Comparison of ENCODE assay signal across 8 mouse cellular contexts in genomic region chr11:116586801-116587631, GRCm38 (mm10). TPM values are rescaled to one million over a fixed set of nuclear protein-coding genes. Genes with fewer than 3 reads are reported as not detected.
DNase-seq lines count a peak whose midpoint lies in the region; ATAC-seq and TF ChIP-seq lines count a peak whose summit lies in the region.

No protein-coding gene starts in this region.

- TF ChIP-seq CTCF in thymus, adult 2 months (IDR thresholded peaks at IDR 0.05; ENCODE audit: borderline replicate concordance, control insufficient read depth, extremely low read depth, insufficient read depth, low read length, poor library complexity), result peak; percentile 99

- no peaks in the 10 kb centered on the region for H3K27me3 ChIP-seq in thymus, adult 2 months (ENCODE audit: control insufficient read depth, insufficient read depth, low read length)
- peaks cover 5% of the 10 kb centered on the region; the same call in 1 of the 2 replicates for H3K27me3 ChIP-seq in intestine, embryonic 16.5 days (replicated peaks; ENCODE audit: control insufficient read depth, insufficient read depth, low read length)
- H3K27me3 ChIP-seq in midbrain, embryonic 10.5 days (ENCODE audit: low read depth, poor library complexity, severe bottlenecking), result peaks cover 24% of the 10 kb centered on the region

- no peak overlapping the region for H3K27ac ChIP-seq in thymus, adult 2 months (ENCODE audit: control insufficient read depth, insufficient read depth, low read length)
- H3K27ac ChIP-seq in intestine, embryonic 16.5 days (ENCODE audit: low read length), result no peak overlapping the region
- H3K27ac ChIP-seq in midbrain, embryonic 10.5 days (replicated peaks), result no peak overlapping the region

- intact Hi-C loops in left cerebral cortex, postnatal 4 days (cut with DNase I), result no loop called here

- H3K4me1 ChIP-seq in thymus, adult 2 months (replicated peaks; ENCODE audit: control insufficient read depth, insufficient read depth, low read length), result peaks cover 21% of the 10 kb centered on the region
- no peaks in the 10 kb centered on the region for H3K4me1 ChIP-seq in intestine, embryonic 16.5 days (ENCODE audit: control insufficient read depth, insufficient read depth, low read length)
- peaks cover 20% of the 10 kb centered on the region for H3K4me1 ChIP-seq in midbrain, embryonic 10.5 days

- WGBS in thymus, adult 2 months, result 41% methylated on average over 23 of the region's 23 CpGs
- 24% methylated on average over 23 of the region's 23 CpGs for WGBS in intestine, embryonic 16.5 days
- WGBS in midbrain, embryonic 10.5 days, result 22% methylated on average over 23 of the region's 23 CpGs

- H3K9me3 ChIP-seq in intestine, embryonic 16.5 days (ENCODE audit: control insufficient read depth, low read length), result no peaks in the 10 kb centered on the region
- H3K9me3 ChIP-seq in midbrain, embryonic 10.5 days (replicated peaks), result no peaks in the 10 kb centered on the region

- H3K36me3 ChIP-seq in thymus, adult 2 months (ENCODE audit: control insufficient read depth, insufficient read depth, low read length), result no peaks in the 10 kb centered on the region
- H3K36me3 ChIP-seq in intestine, embryonic 16.5 days (ENCODE audit: control insufficient read depth, insufficient read depth, low read length), result no peaks in the 10 kb centered on the region
- no peaks in the 10 kb centered on the region for H3K36me3 ChIP-seq in midbrain, embryonic 10.5 days

- DNase-seq in thymus, adult 2 months, result peak; percentile 74
- DNase-seq in thymus, adult 18-20 months, result no peak
- peak; percentile 65 for DNase-seq in embryo, embryonic 10 days (ENCODE audit: low spot score)
- peak; percentile 96 for DNase-seq in heart, adult 11 months
- peak; percentile 68 for DNase-seq in left cerebral cortex, postnatal 4 days
- peak; percentile 81 for DNase-seq in midbrain, embryonic 10.5 days (ENCODE audit: low spot score)
- peak; percentile 73 for DNase-seq in spleen, adult 12 weeks (ENCODE audit: low spot score)

- H3K9ac ChIP-seq in intestine, embryonic 16.5 days (ENCODE audit: low read depth, low read length), result no peak overlapping the region

- peak; percentile 61 for ATAC-seq in intestine, embryonic 16.5 days

- H3K4me2 ChIP-seq in intestine, embryonic 16.5 days (ENCODE audit: low read depth, low read length), result 0 out of 2 replicates have a peak overlapping the region, but pooled peaks have one; percentile 14

- H3K4me3 ChIP-seq in thymus, adult 2 months (ENCODE audit: control insufficient read depth, insufficient read depth, low read length), result no peak overlapping the region
- H3K4me3 ChIP-seq in intestine, embryonic 16.5 days (ENCODE audit: low read length), result no peak overlapping the region
- peak overlapping the region; percentile 36 for H3K4me3 ChIP-seq in midbrain, embryonic 10.5 days

- no peak for TF ChIP-seq POLR2A in thymus, adult 2 months (IDR thresholded peaks at IDR 0.05; ENCODE audit: control insufficient read depth, extremely low read depth, insufficient read depth, low read length, poor library complexity)

RNA-seq across cellular contexts. Expression of gene Aanat, which starts 0.8 kb away (rescaled TPM):
- not detected in 2 replicates for polyA plus RNA-seq in thymus, adult 2 months (2012; rRNA removed)
- polyA plus RNA-seq in intestine, embryonic 16.5 days (2015; fragmentation: Nextera tagmentation; extraction: Ambion mirVana), result not detected in 2 replicates
- total RNA-seq in left cerebral cortex, postnatal 4 days (2021), result under 1 TPM; 0.52 to 0.96 TPM
- polyA plus RNA-seq in midbrain, embryonic 10.5 days (2016; fragmentation: Nextera tagmentation; extraction: Ambion mirVana), result not detected in 2 replicates

RNA-seq across cellular contexts. Expression of gene Ube2o, which starts 5.8 kb away (rescaled TPM):
- polyA plus RNA-seq in thymus, adult 2 months (2012; rRNA removed), result 26.5 and 27.1 TPM in 2 replicates
- 3.1 and 3.7 TPM in 2 replicates for polyA plus RNA-seq in intestine, embryonic 16.5 days (2015; fragmentation: Nextera tagmentation; extraction: Ambion mirVana)
- 100 to 1,000 TPM; 115 to 128 TPM for total RNA-seq in left cerebral cortex, postnatal 4 days (2021)
- polyA plus RNA-seq in midbrain, embryonic 10.5 days (2016; fragmentation: Nextera tagmentation; extraction: Ambion mirVana), result 8.3 and 8.7 TPM in 2 replicates

RNA-seq across cellular contexts. Expression of gene Rhbdf2, which starts 39.8 kb away (rescaled TPM):
- polyA plus RNA-seq in thymus, adult 2 months (2012; rRNA removed), result 40.8 and 44.4 TPM in 2 replicates
- 10.8 and 11.9 TPM in 2 replicates for polyA plus RNA-seq in intestine, embryonic 16.5 days (2015; fragmentation: Nextera tagmentation; extraction: Ambion mirVana)
- total RNA-seq in left cerebral cortex, postnatal 4 days (2021), result 1 to 10 TPM in 1 of 2 experiments, under 1 TPM in 1; 0.90 to 1.5 TPM
- polyA plus RNA-seq in midbrain, embryonic 10.5 days (2016; fragmentation: Nextera tagmentation; extraction: Ambion mirVana), result 2.5 and 3.3 TPM in 2 replicates

RNA-seq across cellular contexts. Expression of gene Sphk1, which starts 56.3 kb away (rescaled TPM):
- polyA plus RNA-seq in thymus, adult 2 months (2012; rRNA removed), result 12.9 and 15.7 TPM in 2 replicates
- 3.9 and 5.2 TPM in 2 replicates for polyA plus RNA-seq in intestine, embryonic 16.5 days (2015; fragmentation: Nextera tagmentation; extraction: Ambion mirVana)
- 1 to 10 TPM; 4.8 to 6.7 TPM for total RNA-seq in left cerebral cortex, postnatal 4 days (2021)
- polyA plus RNA-seq in midbrain, embryonic 10.5 days (2016; fragmentation: Nextera tagmentation; extraction: Ambion mirVana), result 6.4 and 9.4 TPM in 2 replicates

Comparison
In these comparisons a context has a peak if more than half of its experiments do, and no peak if none do; other contexts are left out.
1. DNase-seq: peak in thymus, adult 2 months (single experiment), embryo, embryonic 10 days (single experiment), heart, adult 11 months (single experiment), left cerebral cortex, postnatal 4 days (single experiment), midbrain, embryonic 10.5 days (single experiment) and spleen, adult 12 weeks (single experiment); none in thymus, adult 18-20 months (0 of 2).